Mouse (Mus musculus) induced T-regulatory cell, adult 2 months (primary cell): ENCODE results near the gene 4930562C15Rik.

ENCODE experiments used
- DNase-seq: peaks from one replicate; pipeline ENCODE4 v3.0.0-alpha.2; 2012; ENCODE audit warnings: low read depth

4930562C15Rik gene

GRCm38 (mm10) chr16:4861392-4861791 is 26.2 kb downstream of the 4930562C15Rik start:
- no peak for DNase-seq

GRCm38 (mm10) chr16:4862863-4863483 is 27.8 kb downstream of the 4930562C15Rik start:
- peak; percentile 69 for DNase-seq

GRCm38 (mm10) chr16:4863742-4864141 is 28.5 kb downstream of the 4930562C15Rik start:
- DNase-seq, result no peak

- no peak for DNase-seq
These were observed 31.0 kb downstream of the 4930562C15Rik start for GRCm38 (mm10) chr16:4866101-4866695.

GRCm38 (mm10) chr16:4870490-4870889 is 35.3 kb downstream of the 4930562C15Rik start:
- no peak for DNase-seq

GRCm38 (mm10) chr16:4871926-4872325 is 36.7 kb downstream of the 4930562C15Rik start:
- no peak for DNase-seq

GRCm38 (mm10) chr16:4875198-4876032 is 40.2 kb downstream of the 4930562C15Rik start:
- DNase-seq, result no peak

GRCm38 (mm10) chr16:4876033-4876680 is 40.9 kb downstream of the 4930562C15Rik start:
- DNase-seq, result no peak

- no peak for DNase-seq
These were observed 42.0 kb downstream of the 4930562C15Rik start for GRCm38 (mm10) chr16:4877195-4877594.

- DNase-seq, result no peak
These were observed 42.5 kb downstream of the 4930562C15Rik start for GRCm38 (mm10) chr16:4877701-4878100.

- DNase-seq, result peak; percentile 85
These were observed 43.1 kb downstream of the 4930562C15Rik start for GRCm38 (mm10) chr16:4878192-4878885.

GRCm38 (mm10) chr16:4879101-4879707 is 44.0 kb downstream of the 4930562C15Rik start:
- DNase-seq, result peak; percentile 88

GRCm38 (mm10) chr16:4879708-4880124 is 44.5 kb downstream of the 4930562C15Rik start:
- peak; percentile 90 for DNase-seq

- DNase-seq, result peak; percentile 99
These were observed 45.1 kb downstream of the 4930562C15Rik start, which contains the start of gene Ubald1 for GRCm38 (mm10) chr16:4880136-4880825. Ubald1 (minus strand) TSS chr16:4880315.

GRCm38 (mm10) chr16:4881400-4882351 is 46.5 kb downstream of the 4930562C15Rik start:
- peak; percentile 57 for DNase-seq

GRCm38 (mm10) chr16:4884930-4885329 is 49.7 kb downstream of the 4930562C15Rik start:
- no peak for DNase-seq

- peak; percentile 89 for DNase-seq
These were observed 50.8 kb downstream of the 4930562C15Rik start, which contains the start of gene Mgrn1 for GRCm38 (mm10) chr16:4885760-4886689. Mgrn1 (plus strand) TSS chr16:4886249.

GRCm38 (mm10) chr16:4886690-4887020 is 51.4 kb downstream of the 4930562C15Rik start:
- DNase-seq, result no peak
